Mouse (Mus musculus): ENCODE data around the gene Slc25a3.
A peak's percentile ranks its signal among the peaks of the same experiment; 100 is the strongest.

Gene Slc25a3

GRCm38 (mm10) chr10:91083393-91083927 is 40.4 kb downstream of the Slc25a3 start:
- no peak for DNase-seq

GRCm38 (mm10) chr10:91082550-91083392 is 41.1 kb downstream of the Slc25a3 start, which contains the start of the genes Apaf1 and Ikbip:
Gene Apaf1 (minus strand): TSS chr10:91082770.
Gene Ikbip (plus strand): TSS chr10:91082940.
- DNase-seq: peak; percentile 100

GRCm38 (mm10) chr10:91081959-91082507 is 41.8 kb downstream of the Slc25a3 start:
- no peak for DNase-seq

- DNase-seq: no peak
Observed at GRCm38 (mm10) chr10:91080540-91080939, 43.3 kb downstream of the Slc25a3 start.

GRCm38 (mm10) chr10:91076667-91077066 is 47.2 kb downstream of the Slc25a3 start:
- DNase-seq: no peak

- no peak for DNase-seq
Observed at GRCm38 (mm10) chr10:91073345-91073744, 50.5 kb downstream of the Slc25a3 start.

- no peak for DNase-seq
Observed at GRCm38 (mm10) chr10:91071768-91072167, 52.1 kb downstream of the Slc25a3 start.
